Mouse (Mus musculus) urinary bladder, postnatal 10 days (tissue): ENCODE results near the gene Zfp428.

Source experiments
- DNase-seq: peaks from one replicate; pipeline ENCODE4 v3.0.0; 2022; ENCODE audit warnings: low spot score

Zfp428 gene

DNA sequence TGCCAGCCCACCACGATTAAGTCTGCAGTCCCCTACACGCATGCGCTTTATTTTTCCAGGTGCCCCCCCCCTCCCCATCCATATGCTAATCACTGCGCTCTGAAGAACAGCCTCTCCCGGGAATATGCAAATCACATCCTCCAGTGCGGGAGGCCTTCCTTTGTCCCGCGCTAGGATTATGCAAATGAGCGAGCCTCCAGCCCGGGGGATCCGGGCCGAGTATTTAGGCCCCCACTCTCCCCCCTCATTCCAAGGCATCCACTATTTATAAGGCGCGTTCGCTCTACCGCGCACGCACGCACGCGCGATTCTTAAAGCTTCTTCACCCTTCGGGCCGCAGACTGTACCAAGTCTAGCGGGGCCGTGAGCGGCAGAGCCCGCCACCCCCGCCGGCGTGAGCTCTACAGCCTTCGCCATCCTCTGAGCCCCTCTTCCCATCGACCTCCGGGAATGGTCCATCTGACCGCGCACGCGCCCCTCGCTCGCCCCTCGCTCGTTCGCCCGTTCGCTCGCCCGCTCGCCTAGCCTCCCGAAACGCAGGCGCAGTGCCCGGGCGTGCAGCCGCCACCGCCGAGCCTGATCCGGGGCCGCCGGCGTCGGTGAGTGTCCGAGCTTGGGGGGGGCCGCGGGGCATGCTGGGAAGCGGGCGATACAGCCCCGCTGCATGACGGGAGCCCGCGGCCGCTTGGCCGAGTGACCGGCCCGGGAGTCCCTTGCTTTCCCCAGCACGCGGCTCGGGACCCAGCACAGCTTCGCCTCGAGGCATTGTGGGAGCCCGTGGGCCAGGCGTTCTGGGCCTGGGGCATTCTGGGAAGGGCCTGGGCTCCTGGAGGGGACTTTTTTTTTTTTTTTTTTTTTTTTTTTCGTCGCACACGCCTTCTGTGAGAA is at the start of gene Zfp428:
Gene Zfp428, plus strand, starts transcription at position 169 of the 888 bp plus-strand sequence.
- DNase-seq, result peak; percentile 54

DNA sequence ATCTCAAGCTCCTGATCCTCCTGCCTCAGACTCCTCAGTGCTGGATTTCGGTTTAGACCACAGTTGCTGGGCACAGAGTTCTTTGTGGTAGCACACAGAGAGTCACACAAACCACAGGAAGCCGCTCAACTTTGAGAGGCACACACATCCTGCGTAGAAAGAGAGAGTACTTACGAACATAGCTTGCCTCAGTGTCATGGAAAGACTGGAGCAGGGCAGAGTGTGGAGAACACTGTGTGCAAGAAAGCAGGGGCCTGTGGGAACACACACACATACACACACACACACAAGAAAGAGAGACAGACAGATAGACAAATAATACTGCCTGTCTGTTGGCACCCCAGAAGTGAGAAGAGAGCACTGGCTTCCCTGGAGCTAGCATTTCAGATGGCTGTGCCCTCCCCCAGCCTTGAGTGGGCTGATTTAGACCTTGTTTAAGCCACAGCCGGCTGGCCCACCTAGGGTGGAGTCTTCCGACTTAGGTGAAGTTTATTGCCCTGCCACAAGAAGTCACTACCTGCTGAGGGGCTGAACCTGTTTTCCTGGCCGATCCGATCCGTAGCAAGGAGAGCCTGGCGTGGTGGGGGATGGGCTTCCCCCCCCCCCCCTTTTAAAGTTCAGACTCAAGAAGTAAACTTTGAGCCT is 49.0 kb upstream of the Zfp428 start:
- DNase-seq, result no peak

DNA sequence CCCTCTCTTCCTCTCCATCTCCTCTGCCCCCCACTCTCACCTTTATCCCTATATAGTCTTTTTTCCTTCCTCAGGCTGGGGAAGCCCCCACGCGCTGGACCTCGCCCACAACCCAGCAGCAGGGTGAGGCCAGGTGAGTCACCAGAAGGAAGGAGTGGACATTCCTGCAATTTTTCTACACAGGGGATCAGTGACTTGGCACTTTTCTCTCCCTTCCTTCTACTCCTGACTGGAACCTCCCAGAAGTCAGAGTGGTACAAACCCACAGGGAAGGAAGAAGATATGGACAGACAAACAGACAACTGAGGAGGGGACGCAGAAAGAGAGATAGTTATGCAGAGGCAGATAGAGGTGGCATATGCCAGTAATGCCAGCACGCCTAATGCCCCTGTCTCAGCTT is 47.4 kb upstream of the Zfp428 start:
- no peak for DNase-seq

DNA sequence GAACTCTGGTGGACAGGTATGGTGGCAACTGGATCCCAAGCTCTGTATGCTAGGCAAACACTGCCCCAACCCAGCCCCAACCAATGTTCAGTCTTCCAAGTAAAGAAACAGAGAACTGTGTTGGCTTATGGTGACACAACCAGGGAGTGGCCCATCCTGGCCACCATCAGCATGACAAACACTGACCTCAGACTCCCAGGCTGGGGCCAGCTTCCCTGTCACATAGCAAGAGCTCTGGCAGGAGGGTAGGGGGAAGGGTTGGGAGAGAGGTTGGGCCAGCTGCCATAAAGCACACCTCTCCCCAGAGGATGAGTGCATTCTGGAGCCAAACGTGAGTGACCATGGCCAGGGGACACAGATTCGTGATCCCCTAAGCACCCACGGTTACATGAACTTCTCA is 47.0 kb upstream of the Zfp428 start:
- no peak for DNase-seq

DNA sequence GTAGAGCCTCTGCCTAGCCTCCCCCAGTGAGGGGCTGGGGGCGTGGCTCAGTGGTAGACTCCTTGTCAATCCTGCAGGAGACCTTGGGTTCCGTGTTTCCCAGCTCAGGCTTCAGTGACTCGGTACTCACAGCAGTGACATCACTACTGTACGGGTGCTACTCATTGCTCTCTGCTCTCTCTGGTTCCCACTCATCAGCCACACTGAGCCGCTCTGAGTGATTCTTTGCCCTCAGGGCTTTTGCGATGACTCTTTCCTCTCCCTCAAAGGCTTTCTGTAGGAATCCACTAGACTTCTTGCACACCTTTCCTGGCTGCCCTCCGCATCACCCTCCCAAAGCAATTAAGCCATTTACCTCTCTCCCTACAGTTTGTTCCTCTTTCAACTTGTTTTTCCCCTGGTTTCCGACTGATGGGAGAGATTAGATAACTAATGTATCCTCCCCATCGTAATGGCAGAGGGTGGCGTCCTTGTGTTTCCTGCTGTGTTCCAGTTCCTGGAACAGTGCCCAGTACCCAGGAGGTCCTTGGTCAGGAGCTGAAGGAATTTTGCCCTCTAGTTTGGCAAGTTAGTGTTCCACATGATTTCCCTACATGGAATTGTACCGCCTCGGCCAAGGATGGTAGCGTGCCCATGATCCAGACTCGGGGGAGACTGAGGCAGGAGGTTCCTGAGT is 45.3 kb upstream of the Zfp428 start:
- DNase-seq, result no peak

DNA sequence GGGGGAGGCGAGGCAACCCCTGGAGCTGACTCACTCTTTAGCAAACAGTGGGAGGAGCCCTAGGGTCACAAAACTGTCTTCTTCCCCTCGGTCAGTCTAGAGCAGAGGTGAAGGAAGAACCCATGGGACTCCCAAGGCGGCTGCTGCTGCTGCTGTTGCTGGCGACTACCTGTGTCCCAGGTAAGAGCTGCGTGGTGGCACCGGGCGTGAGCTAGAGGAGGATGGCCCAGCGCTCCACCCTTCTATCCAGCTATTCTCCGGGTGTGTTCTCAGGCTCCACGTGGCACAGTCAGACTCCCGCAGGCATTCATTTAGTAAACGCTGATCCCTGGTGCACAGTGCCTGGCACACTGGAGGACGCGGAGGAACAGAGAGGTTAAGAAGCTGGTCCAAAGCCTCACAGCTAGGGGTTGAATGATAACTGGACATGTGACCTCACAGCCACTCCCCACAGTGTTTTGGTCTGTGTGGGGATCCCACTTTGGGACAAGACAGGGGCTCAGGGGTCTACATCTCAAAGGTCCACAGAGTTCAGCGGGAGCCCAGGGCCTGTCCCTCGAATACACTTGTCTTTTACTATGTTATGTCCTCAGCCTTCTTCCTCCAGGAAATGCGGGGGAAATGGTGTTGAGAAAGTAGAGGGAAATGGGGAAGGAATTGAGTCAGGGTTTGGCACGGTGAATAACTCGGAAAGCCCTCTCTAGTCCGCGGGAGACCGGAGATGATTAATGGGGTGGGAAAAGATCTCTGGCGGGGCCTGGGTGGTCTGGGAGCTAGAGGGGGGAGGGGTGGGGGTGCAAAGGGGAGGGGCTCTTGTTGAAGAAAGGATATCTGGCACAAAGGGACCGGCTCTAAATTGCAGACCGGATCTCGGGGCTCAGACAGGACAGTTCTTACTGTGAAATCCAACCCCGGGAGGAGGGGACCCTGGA is 44.2 kb upstream of the Zfp428 start, which contains the start of gene Plaur:
Gene Plaur, plus strand, starts transcription at position 97 of the 932 bp plus-strand sequence.
- DNase-seq, result no peak

DNA sequence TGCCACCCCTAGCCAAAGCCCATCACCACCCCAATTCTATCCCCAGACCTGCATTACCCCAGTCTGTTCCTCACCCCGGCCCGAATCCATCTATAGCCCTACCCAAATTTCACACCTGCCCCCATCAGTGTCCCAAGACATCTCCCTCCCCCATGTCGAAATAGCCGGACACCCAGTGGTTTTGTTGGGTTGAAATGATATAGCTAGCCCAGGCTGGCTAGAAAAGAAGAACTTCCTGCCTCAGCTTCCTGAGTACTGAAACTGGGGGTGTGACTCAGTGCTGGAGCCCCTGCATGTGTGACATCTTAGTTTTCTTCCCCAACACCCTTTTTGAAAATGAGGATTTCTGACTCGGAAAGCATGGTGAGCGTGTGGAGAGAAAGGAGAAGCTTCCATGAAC is 40.0 kb upstream of the Zfp428 start:
- DNase-seq, result no peak

DNA sequence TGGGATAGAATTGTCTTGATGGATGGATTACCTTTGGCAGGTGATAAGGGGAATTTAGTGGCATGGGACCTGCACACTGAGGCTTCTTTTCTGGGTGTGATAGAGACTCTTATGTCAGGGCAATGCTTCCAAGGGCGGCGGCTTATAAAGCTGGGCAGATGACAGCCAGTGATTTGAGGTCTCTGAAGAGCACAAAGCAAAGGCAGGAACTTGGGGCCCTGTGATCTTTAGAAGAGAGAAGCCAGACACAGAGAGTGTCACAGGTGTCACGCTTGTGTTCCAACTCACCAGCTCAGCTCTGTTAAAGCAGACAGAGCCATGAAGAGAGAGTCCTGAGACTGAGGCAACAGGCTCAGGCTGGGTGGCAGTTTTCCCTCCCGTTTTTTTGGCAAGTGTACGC is 38.9 kb upstream of the Zfp428 start:
- no peak for DNase-seq

DNA sequence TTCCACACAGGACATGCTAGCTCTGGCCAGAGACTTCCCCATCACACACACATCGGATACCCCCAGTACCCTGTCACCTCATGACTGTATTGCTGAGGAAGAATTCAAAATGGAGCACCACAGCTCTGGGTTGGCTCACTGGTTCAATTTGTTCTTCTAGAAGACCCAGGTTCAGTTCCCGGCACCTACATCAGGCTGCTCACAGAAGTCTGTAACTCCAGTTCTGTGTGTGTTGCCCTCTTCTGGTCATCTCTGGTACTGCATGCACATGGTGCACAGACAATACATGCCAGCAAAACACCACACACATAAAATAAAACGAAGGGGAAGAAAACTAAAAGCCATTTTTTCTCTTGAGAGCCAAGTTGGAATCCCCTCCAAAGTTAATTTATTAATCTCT is 37.7 kb upstream of the Zfp428 start:
- DNase-seq, result no peak

DNA sequence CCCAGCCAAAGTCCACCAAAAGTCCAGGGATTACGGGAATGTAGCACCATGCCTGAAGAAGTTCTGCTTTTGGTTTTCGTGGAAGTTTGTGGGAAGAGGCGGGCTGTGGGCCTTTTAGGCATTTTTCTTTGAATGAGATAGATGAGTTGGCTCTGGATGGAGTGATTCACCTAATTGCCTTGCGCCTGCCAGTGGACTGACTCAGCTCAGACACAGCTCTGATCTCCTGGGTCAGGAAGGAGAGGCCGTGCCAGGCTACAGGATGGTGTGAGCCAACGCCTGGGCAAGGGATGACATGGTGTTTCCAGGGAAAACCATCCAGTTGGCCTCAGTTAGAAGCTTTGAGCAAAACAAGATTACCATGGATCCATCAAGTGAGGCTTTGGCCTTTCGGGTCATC is 36.5 kb upstream of the Zfp428 start:
- no peak for DNase-seq

DNA sequence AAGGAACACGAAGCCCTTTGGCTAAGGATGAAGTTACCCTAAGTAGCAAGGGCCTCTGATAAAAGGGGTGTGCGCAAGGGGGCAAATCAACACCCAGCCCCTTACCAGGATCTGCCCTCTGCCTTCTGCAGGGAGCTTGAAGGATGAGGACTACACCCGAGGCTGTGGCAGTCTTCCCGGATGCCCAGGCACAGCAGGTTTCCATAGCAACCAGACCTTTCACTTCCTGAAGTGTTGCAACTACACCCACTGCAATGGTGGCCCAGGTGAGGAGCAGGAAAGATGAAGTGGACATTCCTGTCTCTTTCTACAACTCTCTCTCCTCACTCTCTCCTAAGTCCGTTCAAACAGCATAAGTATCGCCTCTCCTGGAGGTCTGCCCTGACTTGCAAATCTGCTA is 34.4 kb upstream of the Zfp428 start:
- no peak for DNase-seq

DNA sequence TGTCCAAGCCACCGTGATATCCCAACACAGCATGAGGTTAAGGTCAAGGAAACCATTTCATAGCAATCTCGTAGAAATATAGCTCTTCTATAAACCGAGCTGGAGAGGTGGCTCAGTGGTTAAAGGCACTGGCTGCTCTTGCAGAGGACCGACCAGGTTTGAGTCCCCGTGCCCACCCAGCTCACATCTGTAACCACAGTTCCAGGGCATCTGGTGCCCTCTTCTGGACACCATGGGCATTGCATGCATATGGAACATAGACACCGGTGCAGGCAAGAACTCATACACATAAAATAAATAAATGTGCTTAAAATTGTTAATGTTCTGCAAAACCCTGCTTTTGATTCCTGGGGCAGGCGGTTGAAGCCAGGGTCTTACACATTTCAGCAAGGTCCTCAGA is 33.9 kb upstream of the Zfp428 start:
- no peak for DNase-seq

DNA sequence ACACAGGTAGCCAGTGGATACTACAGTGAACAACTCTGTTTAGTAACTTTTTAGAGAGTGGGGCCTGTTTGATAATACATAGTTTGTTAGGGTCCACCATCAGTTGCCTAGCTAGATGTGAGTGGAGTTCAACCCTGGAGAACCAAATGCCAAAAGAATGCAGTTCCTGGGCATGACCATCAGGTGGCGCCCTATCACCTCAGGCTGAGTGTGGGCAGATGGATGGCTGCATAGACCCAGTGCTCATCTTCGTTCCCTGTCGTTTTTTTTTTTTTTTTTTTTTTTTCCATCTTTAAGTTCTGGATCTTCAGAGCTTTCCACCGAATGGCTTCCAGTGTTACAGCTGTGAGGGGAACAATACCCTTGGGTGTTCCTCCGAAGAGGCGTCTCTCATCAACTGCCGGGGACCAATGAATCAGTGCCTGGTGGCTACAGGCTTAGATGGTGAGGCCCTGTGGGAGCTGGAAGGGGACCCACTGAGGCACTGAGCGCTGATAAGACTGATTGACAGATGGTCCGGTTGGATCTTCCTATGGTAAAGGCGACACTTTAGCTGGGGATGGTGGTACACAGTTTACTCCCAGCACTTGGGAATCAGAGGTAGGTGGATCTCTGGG is 32.8 kb upstream of the Zfp428 start:
- DNase-seq, result no peak

DNA sequence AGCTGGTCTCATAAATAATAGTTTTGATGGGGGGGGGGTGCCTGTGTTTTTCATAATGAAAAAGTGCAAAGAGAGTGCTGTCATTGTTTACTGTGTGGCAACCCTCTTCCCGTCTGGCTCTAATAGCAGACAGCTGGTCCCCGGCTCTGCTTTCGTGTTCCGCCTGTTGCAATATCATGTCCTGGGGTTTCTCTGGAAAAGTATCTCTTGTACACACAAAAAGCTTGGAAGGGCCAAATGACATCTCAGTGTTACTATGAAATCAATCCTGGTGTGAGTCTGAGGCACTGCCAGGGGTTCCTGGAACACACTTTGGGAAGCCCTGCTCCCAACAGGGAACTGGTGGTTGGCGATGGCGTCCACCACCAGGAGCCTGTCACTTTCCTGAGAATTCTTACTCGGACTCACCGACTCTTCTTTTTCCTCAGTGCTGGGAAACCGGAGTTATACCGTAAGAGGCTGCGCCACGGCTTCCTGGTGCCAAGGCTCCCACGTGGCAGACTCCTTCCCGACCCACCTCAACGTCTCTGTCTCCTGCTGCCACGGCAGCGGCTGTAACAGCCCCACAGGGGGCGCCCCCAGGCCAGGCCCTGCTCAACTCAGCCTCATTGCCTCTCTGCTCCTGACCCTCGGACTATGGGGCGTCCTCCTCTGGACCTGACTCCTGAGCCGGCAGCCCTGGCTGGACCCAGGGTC is 31.8 kb upstream of the Zfp428 start:
- DNase-seq, result no peak

DNA sequence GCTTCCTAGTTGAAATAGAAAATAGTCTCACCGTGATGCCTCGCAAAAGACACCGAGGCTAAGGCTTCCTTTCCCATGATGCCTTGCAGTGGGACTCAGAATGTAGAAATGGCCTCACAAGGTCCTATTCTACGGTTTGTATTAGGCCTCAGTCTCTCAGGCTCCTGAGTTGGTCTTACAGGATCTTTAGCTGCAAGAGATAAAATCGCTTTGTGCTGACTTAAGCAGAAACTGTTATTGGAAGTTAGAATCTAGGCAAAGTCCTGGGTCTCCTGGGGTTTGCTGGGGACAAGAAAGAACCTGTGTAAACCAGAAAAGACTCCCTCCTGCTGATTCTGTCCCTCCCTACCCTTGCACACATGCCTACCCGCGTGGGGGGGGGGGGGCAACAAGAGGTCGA is 30.5 kb upstream of the Zfp428 start:
- DNase-seq, result no peak

DNA sequence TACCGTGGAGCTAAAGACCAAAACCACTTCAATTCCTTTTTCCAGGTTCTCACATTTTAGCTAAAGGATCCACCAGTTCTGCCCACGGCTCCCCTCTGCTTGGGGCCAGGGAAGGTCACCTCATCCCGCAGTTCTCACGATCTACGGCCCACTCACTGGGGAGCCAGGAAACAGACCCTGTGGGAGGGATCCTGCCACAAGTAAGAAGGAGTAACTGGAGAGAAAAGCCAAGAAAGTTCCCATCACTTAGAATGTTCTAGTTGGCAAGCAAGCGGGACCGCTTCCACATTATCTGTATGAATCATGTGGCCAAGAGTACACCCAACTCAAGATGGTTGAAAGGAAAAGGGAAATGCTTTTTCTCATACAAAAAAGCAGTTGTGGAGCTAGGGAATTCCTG is 29.9 kb upstream of the Zfp428 start:
- DNase-seq, result no peak

DNA sequence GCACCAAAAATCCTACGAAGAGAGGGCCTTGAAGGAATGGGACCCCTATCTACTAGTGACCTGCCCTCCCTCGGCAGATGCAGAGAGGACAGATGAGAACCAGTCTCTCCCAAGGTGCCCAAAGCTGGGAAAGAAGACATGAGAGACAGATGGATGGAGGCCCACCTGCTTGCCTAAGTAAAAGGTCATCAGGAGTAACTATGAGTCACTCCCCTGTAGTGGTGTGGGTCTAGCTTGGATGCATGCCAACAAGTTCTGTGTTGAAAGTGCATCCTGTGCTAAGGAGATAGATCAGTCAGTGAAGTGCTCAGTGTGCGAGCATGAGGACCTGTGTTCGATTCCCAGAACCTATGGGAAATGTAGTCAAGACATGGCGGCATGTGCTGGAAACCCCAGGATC is 27.9 kb upstream of the Zfp428 start:
- DNase-seq, result no peak

DNA sequence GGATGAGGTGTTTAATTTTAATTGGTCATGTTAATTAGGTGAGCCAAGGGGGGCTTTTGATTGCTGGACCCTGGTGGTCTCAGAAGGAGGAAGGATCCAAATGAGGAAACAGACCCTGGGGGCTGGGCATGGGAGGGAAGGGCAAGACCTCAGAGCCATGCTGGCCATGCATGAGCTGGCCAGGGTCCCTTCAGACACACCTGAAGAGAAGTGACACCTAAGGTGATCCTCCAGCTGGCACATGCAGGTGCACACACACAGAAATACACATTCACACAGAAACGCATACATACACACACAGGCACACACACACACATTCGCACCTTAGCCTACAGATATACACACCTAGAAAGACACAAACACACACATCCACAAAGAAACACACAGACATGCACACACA is 27.1 kb upstream of the Zfp428 start:
- no peak for DNase-seq

DNA sequence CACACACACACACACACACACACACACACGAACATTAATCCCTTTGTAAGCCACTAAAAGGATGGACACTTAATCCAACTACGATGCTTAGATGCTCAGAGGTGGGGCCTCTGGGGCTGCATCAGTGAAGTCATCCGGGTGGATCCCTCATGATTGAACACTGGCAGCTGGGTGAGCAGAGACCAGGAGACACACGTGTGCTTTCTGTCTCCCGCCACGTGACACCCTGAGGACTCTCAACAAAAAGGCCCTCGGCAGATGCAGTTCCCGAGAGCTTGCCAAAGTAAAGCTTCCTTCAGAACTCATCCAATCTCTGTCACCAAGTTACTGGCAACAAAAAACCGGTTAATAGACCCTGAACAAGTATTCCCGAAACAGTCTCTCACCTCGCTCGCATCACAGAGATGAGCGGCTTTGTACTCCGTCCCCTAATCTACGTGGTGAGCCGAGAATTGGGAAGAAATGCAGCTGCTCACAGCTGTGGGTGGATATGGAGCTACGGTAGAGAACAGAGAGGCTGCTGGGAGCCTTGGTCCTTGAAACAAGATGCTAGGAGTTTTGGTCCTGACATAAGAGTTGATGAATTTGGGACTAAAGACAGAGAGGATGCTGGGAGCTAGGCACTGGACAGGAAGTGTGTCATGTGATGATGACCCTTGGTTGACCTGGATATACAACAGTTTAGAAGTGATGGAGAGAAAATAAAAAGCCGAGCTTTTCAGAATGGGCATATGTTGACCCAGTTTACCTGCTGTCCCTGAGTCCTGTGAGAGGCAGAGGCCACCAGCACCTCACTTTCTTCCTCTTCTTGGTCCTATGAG is 26.5 kb upstream of the Zfp428 start:
- no peak for DNase-seq

DNA sequence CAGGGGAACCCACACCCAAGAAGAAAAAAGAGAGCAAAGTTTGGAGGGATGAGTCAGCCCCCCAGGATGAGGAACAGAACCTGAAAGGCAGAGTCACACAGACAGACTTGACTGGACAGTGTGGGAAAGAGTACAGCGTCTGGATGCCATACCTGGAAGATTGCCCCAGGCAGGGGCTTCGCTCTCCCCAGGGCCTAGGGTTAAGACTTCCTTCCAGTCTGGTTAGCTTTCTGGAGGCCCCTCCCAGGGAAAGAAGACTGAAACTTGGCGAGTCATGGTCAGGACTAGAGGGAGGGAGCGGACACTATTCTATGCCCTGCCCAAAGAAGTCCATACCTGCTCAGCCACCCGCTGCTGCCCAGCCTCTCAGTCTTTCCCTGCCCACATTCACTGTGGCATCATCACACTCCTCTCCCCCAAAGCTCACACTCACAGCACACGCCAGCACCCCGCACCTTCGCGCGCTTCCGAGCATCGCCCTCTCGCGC is 25.8 kb upstream of the Zfp428 start:
- DNase-seq, result no peak
